Mouse (Mus musculus): ENCODE measurements at regions not wholly inside any gene's neighbourhood (a gene's known extent, or its start where the extent isn't known, plus 50 kb on each side); places are given as distances from the start of the nearest gene placed in this dataset.
A peak's percentile ranks its signal among the peaks of the same experiment; 100 is the strongest.

- DNase-seq: no peak
These were observed 217.7 kb downstream of the Lrfn2 start for GRCm38 (mm10) chr17:49149896-49150295.

- DNase-seq: no peak
These were observed 218.8 kb downstream of the Lrfn2 start for GRCm38 (mm10) chr17:49150971-49151422.

GRCm38 (mm10) chr17:49153994-49154393, 221.8 kb downstream of the Lrfn2 start:
- no peak for DNase-seq

DNA sequence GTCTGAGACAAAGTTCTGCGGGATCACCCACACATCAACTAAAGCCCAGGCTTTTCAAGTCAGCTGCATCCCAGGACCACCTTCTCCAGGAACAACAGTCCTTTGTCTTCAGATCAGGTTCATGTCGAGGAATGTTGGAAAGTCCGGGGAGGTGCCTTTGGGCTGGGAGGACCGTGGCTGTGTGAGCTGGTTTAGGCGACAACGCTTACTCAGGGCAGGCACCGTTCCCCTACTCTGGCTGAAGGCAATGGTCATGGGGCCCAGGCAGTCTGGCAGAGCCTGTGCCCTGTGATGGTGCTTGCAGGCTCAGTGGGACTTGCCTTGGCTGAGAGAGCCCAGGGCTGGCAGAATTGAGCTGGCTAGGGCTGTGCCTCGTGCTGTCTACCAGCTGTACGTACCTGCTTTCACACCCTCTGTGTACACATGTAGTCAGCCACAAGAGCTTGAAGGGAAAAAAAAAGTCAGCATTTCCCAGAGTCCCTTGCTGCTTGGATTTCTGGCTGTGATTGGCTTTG, 222.9 kb downstream of the Lrfn2 start:
- DNase-seq: no peak

DNA sequence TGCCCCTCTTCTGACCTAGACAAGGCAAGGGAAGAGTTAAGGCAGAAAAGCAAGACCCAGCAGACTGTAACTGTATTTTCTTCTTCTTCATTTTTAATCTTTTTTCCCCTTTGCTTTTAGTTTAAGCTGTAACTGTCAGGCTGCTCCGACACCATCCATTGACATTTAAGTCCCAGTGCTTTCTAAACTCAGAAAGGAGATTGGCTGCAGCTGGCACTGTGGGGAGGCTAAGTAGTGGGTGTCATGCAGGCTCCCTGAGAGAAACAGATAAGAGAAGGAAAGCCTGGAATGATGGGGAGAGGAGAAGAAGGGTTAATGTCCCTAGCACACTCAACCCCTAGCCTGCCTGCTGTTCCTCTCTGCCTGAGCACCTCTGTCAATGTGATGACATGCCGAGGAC, 225.4 kb downstream of the Lrfn2 start:
- DNase-seq: no peak

DNA sequence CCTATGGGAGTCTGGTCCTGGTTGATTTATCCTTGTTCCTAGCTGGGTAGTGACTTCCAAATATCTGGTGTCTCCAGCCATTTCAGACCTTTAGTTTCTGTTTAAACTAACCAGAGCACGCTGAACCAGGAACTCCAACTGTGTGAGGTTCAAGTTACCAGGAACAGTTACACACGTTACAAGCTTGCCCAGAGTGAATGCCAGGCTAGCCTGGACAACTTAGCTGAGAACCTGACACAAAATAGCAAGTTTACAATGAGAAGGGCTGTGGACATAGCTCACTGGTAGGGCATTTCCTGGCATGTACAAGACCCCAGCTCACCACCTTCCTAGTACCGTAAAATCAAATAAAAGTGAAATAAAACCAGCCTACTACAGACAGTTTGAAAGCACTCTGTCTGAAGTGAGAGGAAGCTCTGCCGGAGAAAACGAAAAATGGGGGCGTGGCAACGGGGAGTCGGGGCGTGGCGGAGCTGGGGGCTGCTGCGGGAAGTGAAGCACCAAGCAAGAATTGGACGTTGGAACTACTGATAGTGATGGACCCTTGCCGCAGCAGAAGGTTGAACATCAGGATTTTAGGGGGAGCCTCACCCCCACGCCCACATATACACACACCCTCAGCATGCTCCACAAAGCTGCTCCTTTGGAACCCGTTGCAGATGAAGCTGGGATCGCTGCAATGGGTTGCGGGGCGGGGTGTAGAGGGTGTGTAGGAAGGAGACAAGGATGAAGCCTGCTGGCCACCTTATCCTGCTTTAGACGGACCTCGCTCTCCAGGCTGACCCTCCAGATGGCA, 239.3 kb downstream of the Lrfn2 start:
- peak; percentile 40 for DNase-seq

- DNase-seq: no peak
These were observed 240.0 kb downstream of the Lrfn2 start for GRCm38 (mm10) chr17:49172052-49172799.

DNA sequence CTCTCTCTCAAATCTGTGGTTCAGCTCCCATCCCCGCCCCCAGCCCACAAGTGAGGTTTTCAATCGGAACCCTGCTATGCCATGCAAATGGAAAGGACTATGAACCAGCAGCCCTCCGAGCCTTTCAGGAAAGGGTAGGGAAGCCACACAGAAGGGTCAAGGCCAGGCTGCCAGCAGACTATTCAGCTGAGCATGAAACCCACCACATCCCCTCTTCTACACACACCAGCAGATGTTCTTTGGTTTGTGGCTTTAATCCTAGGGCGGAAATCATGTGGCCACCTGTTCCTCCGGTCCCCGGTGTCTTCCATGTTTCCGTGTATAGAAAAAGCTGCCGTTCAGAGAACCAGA, 240.6 kb downstream of the Lrfn2 start:
- no peak for DNase-seq

DNA sequence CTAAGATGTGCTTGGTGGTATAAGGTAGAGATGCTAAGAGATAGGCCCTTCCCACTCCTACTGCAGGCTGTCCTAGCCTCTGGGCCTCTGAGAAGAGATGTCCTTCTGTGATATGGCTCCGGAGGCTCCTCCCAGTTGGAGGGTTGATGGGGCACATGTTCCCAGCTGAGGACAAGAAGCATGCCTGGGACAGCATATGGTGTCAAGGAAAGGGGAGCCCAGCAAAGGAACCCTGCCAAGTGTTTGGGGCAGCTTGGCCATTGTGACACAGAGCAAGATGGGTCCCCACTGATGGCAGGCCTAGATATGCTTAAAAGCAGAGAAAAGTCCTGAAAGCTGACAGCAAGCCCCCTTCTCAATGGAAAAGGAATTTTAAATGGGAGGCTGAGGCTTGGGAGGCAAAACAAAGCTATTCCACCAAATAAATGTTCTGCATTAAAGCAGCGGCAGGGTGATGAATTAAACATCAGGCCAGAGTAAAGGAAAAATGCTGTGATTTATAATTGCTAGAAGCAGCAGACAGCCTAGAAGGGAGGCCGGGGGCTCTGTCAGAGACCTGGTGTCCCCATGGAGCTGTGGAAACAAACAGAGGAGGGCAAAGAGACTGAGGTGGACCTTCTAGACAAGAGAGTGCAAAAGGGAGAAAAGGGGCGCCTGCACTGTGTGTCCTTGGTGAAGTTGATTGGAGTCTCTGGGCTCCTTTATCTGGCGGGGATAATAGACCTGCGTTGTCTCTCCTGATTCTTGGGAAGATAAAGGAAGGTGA, 246.0 kb downstream of the Lrfn2 start:
- DNase-seq: no peak

- peak; percentile 42 for DNase-seq
These were observed 245.7 kb upstream of the Mocs1 start for GRCm38 (mm10) chr17:49182485-49182884.

GRCm38 (mm10) chr17:49183917-49184316, 244.2 kb upstream of the Mocs1 start:
- DNase-seq: no peak

DNA sequence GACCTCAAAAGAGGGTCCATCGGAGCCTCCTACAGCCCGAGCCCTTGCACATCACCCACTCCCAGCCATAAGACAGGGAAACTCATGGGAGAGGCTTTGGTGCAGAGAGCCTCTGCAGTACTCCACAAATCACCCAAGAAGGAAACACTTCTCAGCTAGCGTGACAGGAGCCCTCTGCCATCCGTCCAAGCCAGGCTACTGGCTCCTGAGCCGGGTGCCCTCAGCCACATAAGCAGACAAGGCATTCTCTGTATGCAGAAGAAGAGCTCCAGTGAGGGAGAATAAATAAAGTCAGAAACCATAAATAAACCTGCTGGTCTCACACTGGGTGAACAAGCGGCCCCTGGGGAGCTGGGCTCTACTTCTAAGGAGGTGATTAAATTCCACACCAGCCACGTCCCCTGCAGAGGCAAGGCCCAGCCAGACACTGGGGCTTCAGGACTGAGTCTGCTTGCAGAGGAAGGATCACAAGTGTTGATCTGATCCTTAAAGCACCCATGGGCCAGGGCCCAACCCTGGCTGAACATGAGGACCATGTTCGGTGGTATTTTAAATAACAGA, 243.0 kb upstream of the Mocs1 start:
- no peak for DNase-seq

DNA sequence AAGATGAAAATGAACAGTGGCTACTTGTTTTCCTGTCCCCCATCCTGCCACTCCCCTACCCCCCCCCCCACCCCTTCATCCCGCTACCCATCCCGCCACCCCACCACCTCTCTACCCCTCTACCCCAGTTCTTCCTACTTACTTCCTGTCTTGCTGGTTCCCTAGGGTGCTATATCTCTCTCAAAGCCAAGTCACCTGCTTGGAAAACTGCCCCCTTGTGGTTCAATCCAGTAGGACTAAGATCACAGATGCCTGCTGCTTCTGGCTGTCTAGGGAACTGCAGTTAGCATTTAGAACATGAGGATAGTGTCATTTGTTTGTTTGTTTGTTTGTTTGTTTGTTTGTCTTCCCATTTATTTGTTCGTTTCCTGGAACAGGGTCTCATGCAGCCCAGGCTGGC, 238.4 kb upstream of the Mocs1 start:
- peak; percentile 30 for DNase-seq

DNA sequence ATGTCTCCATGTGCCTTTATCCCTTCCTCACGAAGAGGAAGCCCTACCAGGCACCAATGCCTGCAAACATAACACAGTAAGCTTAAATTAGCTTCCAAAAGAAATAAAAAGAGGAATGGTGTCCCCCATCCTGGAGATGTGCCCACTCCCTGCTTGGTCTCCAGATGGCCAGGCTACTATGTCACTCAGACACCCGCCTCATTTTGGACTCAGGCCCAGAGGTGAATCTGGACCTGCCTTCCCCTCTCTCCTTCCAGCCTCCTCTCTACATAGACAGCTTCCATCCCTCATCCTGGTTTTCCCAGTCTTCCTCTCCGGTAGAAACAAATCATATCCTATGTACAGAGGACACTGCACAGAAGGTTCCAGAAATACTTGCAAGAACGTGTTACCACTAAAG, 237.8 kb upstream of the Mocs1 start:
- DNase-seq: no peak

DNA sequence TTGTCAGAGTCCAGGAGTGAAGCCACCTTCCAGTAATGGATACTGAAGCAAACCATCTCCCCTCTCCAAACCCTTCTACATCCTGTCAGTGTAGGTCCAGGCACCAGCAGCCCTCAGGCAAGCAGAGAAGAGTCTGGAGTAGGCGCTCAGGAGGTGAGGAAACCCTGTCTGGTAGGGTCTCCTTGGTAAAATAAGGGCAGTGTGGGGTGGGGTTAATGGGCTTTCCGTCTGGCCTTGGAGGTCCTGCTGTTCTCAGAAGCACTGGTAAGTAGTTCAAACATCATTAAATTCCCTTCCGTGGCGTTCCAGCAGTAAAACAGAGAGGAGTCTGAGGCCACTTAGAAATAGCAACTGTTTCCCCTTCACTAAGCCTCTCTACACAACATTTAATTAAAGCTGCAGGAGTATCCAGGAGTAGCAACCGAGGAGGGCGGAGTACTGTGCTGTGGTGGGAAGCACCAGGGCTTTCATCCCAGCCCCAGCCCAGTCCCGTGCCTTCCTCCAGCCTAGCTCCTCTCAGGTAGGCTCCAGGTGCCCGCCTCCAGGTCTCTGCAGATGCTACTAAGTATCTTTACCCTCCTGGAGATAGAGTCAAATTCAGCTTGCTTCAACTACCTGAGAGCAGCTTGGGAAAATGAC, 232.0 kb upstream of the Mocs1 start:
- no peak for DNase-seq

GRCm38 (mm10) chr17:49201495-49201894, 226.7 kb upstream of the Mocs1 start:
- no peak for DNase-seq

GRCm38 (mm10) chr17:49205095-49205494, 223.1 kb upstream of the Mocs1 start:
- DNase-seq: no peak

GRCm38 (mm10) chr17:49205564-49205963, 222.6 kb upstream of the Mocs1 start:
- DNase-seq: no peak

DNA sequence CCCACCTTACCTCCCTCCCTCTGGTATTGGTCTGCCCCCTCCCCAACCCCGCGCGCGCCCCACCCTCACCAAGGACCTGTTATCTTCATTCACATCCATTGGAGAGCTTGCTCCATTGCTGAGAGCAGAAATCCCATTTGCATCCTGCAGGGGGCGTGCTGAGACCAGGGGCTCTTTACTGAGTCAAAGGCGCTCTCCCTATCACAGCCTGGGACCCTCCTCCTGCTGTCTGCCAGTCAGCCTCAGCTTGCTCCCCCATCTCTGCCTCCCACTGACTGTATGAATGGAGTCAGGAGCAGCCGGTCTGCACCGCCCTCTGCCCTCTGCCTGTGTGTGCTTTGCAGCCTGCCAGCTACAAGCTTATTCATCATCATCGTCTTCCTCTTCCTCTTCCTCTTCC, 221.5 kb upstream of the Mocs1 start:
- no peak for DNase-seq

GRCm38 (mm10) chr17:49208315-49208820, 219.8 kb upstream of the Mocs1 start:
- peak; percentile 7 for DNase-seq

- no peak for DNase-seq
These were observed 215.2 kb upstream of the Mocs1 start for GRCm38 (mm10) chr17:49212918-49213317.

DNA sequence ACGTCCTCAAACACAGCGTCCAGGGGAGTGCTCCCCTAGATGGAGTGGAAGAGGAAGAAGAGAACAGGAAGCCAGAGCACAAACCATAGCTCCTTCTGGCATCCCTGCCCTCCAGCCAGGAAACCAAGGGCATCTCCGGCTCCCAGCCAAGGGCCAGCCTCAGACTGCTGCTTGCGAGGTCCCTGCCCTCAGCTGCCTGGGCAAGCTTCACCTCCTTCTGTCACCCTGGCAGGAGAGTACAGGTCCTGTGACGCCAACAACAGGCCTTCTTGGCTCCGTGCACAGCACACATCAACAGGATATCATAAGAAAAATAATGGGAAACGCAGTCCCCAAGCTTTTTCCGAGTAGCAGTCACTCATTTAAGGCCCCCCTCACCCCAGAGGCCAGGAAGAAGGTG, 212.9 kb upstream of the Mocs1 start:
- no peak for DNase-seq

Data from lung, postnatal 14 days (tissue).